Mouse (Mus musculus) splenic B cell, adult 2 months (primary cell): ENCODE measurements around the gene Atp5f1.
"Not testable (repeated sequence)": the region's sequence is repeated elsewhere in the genome, so short reads cannot be mapped to it uniquely, and the experiment has no call there.

Experiments
- DNase-seq: peaks from one replicate; pipeline ENCODE4 v3.0.0-alpha.2; 2011; ENCODE audit warnings: low read depth, low spot score
- H3K27me3 ChIP-seq: 2 replicates; pipeline ENCODE4 v1.6.1; 2012; ENCODE audit warnings: mild to moderate bottlenecking, low read length, moderate library complexity, mixed read lengths; ENCODE audit not compliant: control insufficient read depth, poor library complexity, insufficient read depth, severe bottlenecking
- H3K36me3 ChIP-seq: 2 replicates; pipeline ENCODE4 v1.6.1; 2012; ENCODE audit warnings: mild to moderate bottlenecking, low read length, moderate library complexity, mixed read lengths; ENCODE audit not compliant: control insufficient read depth, poor library complexity, insufficient read depth, severe bottlenecking

Gene Atp5f1

GRCm38 (mm10) chr3:105959999-105960398, at the start of gene Atp5f1:
Gene Atp5f1 (minus strand): TSS chr3:105960099.
- peak; percentile 5 for DNase-seq
- peaks cover 11% of the 10 kb centered on the region for H3K36me3 ChIP-seq
- H3K27me3 ChIP-seq, result no peaks in the 10 kb centered on the region

- not testable (repeated sequence) for H3K36me3 ChIP-seq, H3K27me3 ChIP-seq
- peak; percentile 19 for DNase-seq
Measured at GRCm38 (mm10) chr3:106003360-106003759, 43.5 kb upstream of the Atp5f1 start.

GRCm38 (mm10) chr3:106001416-106002370, 41.8 kb upstream of the Atp5f1 start:
- DNase-seq, result peak; percentile 88

GRCm38 (mm10) chr3:106000707-106001375, 40.9 kb upstream of the Atp5f1 start:
- DNase-seq, result peak; percentile 58
- no peaks in the 10 kb centered on the region for H3K27me3 ChIP-seq
- no peaks in the 10 kb centered on the region for H3K36me3 ChIP-seq

More at GRCm38 (mm10) chr3:106001416-106002370, 41.8 kb upstream of the Atp5f1 start:
- Histone ChIP-seq H3K36me3 (no peaks in the 10 kb centered on the region), H3K27me3 (no peaks in the 10 kb centered on the region)

- peak; percentile 53 for DNase-seq
- no peaks in the 10 kb centered on the region for H3K27me3 ChIP-seq
- no peaks in the 10 kb centered on the region for H3K36me3 ChIP-seq
Measured at GRCm38 (mm10) chr3:105994730-105995129, 34.8 kb upstream of the Atp5f1 start.

GRCm38 (mm10) chr3:105991653-105992283, 31.9 kb upstream of the Atp5f1 start:
- peak; percentile 79 for DNase-seq
- no peaks in the 10 kb centered on the region for H3K27me3 ChIP-seq
- H3K36me3 ChIP-seq, result no peaks in the 10 kb centered on the region

- H3K27me3 ChIP-seq, DNase-seq: not testable (repeated sequence)
Measured at GRCm38 (mm10) chr3:105989611-105990010, 29.7 kb upstream of the Atp5f1 start.

GRCm38 (mm10) chr3:105974174-105974573, 14.3 kb upstream of the Atp5f1 start:
- no peaks in the 10 kb centered on the region for H3K36me3 ChIP-seq
- no peaks in the 10 kb centered on the region for H3K27me3 ChIP-seq
- DNase-seq, result no peak

More at GRCm38 (mm10) chr3:105989611-105990010, 29.7 kb upstream of the Atp5f1 start:
- H3K36me3 ChIP-seq, result not testable (repeated sequence)

GRCm38 (mm10) chr3:105973411-105973810, 13.5 kb upstream of the Atp5f1 start, which contains the start of gene Ovgp1:
Gene Ovgp1 (plus strand): TSS chr3:105973711.
- DNase-seq, result no peak
- no peaks in the 10 kb centered on the region for H3K27me3 ChIP-seq
- no peaks in the 10 kb centered on the region; the same call in 1 of the 2 replicates for H3K36me3 ChIP-seq

- Histone ChIP-seq H3K36me3 (no peaks in the 10 kb centered on the region; the same call in 1 of the 2 replicates), H3K27me3 (no peaks in the 10 kb centered on the region)
- DNase-seq, result no peak
Measured at GRCm38 (mm10) chr3:105971831-105972446, 12.0 kb upstream of the Atp5f1 start.

- peak; percentile 48 for DNase-seq
- H3K27me3 ChIP-seq, result no peaks in the 10 kb centered on the region
- H3K36me3 ChIP-seq, result peaks cover 14% of the 10 kb centered on the region
Measured at GRCm38 (mm10) chr3:105960700-105961099, 801 bp upstream of the Atp5f1 start.

- no peak for DNase-seq
- Histone ChIP-seq H3K27me3 (no peaks in the 10 kb centered on the region), H3K36me3 (peaks cover 10% of the 10 kb centered on the region)
Measured at GRCm38 (mm10) chr3:105959585-105959984, 314 bp downstream of the Atp5f1 start.

GRCm38 (mm10) chr3:105958974-105959580, 822 bp downstream of the Atp5f1 start, which contains the start of gene Wdr77:
Gene Wdr77 (plus strand): TSS chr3:105959369.
- no peaks in the 10 kb centered on the region for H3K27me3 ChIP-seq
- peak; percentile 99 for DNase-seq
- H3K36me3 ChIP-seq, result peaks cover 10% of the 10 kb centered on the region

- DNase-seq, result no peak
- H3K27me3 ChIP-seq, result no peaks in the 10 kb centered on the region
- H3K36me3 ChIP-seq, result peaks cover 8% of the 10 kb centered on the region
Measured at GRCm38 (mm10) chr3:105958204-105958603, 1.7 kb downstream of the Atp5f1 start.
